Mouse (Mus musculus) right cerebral cortex, adult 18-20 months (tissue): ENCODE results near the gene Slu7.

Source experiments
- DNase-seq: peaks from one replicate; pipeline ENCODE4 v3.0.0; 2022; ENCODE audit warnings: mixed read lengths

The Slu7 gene

DNA sequence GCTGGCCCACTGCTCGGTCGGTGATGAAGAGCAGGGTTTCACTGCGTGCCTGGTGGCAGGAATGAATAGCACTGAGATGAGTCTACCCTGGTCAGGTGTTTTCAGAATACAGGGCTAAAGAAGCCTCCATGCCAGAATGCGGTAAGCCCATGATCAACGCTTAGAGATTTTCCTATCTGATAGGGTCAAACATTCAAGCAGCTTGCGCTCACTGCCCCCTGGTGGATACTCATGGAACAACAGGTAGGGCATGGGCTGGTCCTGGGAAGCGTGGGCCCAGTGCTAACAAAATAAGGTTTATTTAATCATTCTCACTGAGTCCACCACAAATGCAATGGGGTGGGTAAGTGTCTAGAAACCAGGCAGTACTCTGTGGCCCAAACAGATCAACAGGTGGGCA is 59.1 kb downstream of the Slu7 start:
- peak; percentile 62 for DNase-seq

GRCm38 (mm10) chr11:43493815-43494409 is 60.4 kb downstream of the Slu7 start:
- DNase-seq = peak; percentile 61

GRCm38 (mm10) chr11:43495037-43495436 is 61.5 kb downstream of the Slu7 start:
- DNase-seq = no peak

DNA sequence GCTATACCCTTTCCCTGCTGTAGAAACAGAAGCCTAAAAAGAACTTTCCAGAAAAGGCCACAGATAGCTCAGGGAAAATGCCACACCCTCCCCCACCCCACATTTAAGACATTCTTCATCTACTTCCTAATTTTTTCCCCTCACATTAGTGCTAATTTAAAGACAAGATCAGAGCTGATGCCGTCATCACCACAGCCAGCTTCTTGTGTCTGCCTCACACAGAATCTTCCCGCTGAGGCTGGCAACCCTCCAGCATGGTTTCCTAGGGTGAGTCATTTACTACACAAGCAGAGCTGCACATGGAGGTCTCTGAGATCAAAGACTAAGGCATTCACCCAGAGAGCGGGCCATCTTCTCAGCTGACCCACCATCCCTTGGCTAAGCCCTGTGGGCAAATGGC is 62.0 kb downstream of the Slu7 start:
- peak; percentile 50 for DNase-seq
